Mouse (Mus musculus) kidney, adult 2 months (tissue): ENCODE measurements around the gene Smad6. TPM values are rescaled to one million over a fixed set of nuclear protein-coding genes. Genes with fewer than 3 reads are reported as not detected.

Source experiments
- DNase-seq: peaks from one replicate; pipeline ENCODE4 v3.0.0; 2021
- H3K27ac ChIP-seq: fragments of 200-500 bp; 2 replicates; pipeline ENCODE4 v1.5.1; 2012; ENCODE audit warnings: low read depth, low read length, control low read depth, inconsistent platforms; ENCODE audit not compliant: insufficient read depth
- H3K27me3 ChIP-seq: fragments of 200-500 bp; replicated peaks from 2 replicates; pipeline ENCODE4 v1.6.1; 2012; ENCODE audit warnings: mild to moderate bottlenecking, moderate library complexity, low read length, inconsistent platforms; ENCODE audit not compliant: control insufficient read depth, insufficient read depth
- H3K36me3 ChIP-seq: fragments of 200-500 bp; 2 replicates; pipeline ENCODE4 v1.6.1; 2012; ENCODE audit warnings: mild to moderate bottlenecking, moderate library complexity, low read length, inconsistent platforms; ENCODE audit not compliant: control insufficient read depth, insufficient read depth
- H3K4me1 ChIP-seq: fragments of 200-500 bp; 2 replicates; pipeline ENCODE4 v1.6.1; 2011; ENCODE audit warnings: low read length; ENCODE audit not compliant: control insufficient read depth, insufficient read depth
- H3K4me3 ChIP-seq: fragments of 200-500 bp; 2 replicates; pipeline ENCODE4 v1.5.1; 2011; ENCODE audit warnings: mild to moderate bottlenecking, low read depth, low read length, control low read depth; ENCODE audit not compliant: insufficient read depth
- CTCF ChIP-seq: fragments of 200-500 bp; conservative IDR thresholded peaks from 2 replicates; pipeline ENCODE4 v1.5.1; 2011; ENCODE audit warnings: low read depth, mild to moderate bottlenecking, control low read depth, low read length, moderate library complexity, mixed read lengths; ENCODE audit not compliant: insufficient read depth, insufficient read length
- POLR2A ChIP-seq: fragments of 200-500 bp; IDR thresholded peaks from one replicate; pipeline ENCODE4 v1.6.1; 2011; ENCODE audit warnings: low read depth, low read length, control low read depth
- WGBS: fragments of 180-500 bp; shearing (Covaris S2); methylation state at CpG from one replicate; pipeline ENCODE4 v1.1.7; 2018; 5-methylcytosine and 5-hydroxymethylcytosine counted together
- polyA plus RNA-seq: library from polyadenylated mRNA; depleted of rRNA; stranded (reverse); fragments of >200 nt; gene quantifications from 2 replicates; pipeline ENCODE4 v1.2.3, GENCODE M21; 2012

The Smad6 gene
- polyA plus RNA-seq, 1 experiment, result 15.9 TPM

GRCm38 (mm10) chr9:63923190-63923717, 98.6 kb downstream of the Smad6 start:
- Histone ChIP-seq H3K36me3 (no peaks in the 10 kb centered on the region), H3K27ac (no peak overlapping the region), H3K4me3 (no peak overlapping the region), H3K4me1 (0 out of 2 replicates have a peak, but pooled peaks cover 5% of the 10 kb centered on the region), H3K27me3 (no peaks in the 10 kb centered on the region)
- peak; percentile 29 for DNase-seq
- 54% methylated on average over 9 of the region's 9 CpGs for WGBS
- TF ChIP-seq POLR2A (no peak), CTCF (no peak)

GRCm38 (mm10) chr9:63919708-63920107, 102.2 kb downstream of the Smad6 start:
- H3K27me3 ChIP-seq, result no peaks in the 10 kb centered on the region
- no peak overlapping the region for H3K4me3 ChIP-seq
- no peak for TF ChIP-seq POLR2A
- WGBS, result 95% methylated on average over 3 of the region's 3 CpGs
- DNase-seq, result no peak
- H3K27ac ChIP-seq, result no peak overlapping the region
- no peaks in the 10 kb centered on the region for H3K36me3 ChIP-seq
- H3K4me1 ChIP-seq, result no peaks in the 10 kb centered on the region

- Histone ChIP-seq H3K27me3 (no peaks in the 10 kb centered on the region), H3K27ac (no peak overlapping the region), H3K4me3 (no peak overlapping the region), H3K36me3 (no peaks in the 10 kb centered on the region), H3K4me1 (no peaks in the 10 kb centered on the region)
- 79% methylated on average over 18 of the region's 18 CpGs for WGBS
- TF ChIP-seq CTCF (no peak), POLR2A (no peak)
- DNase-seq, result peak; percentile 19
Measured at GRCm38 (mm10) chr9:63919001-63919555, 102.8 kb downstream of the Smad6 start.

DNA sequence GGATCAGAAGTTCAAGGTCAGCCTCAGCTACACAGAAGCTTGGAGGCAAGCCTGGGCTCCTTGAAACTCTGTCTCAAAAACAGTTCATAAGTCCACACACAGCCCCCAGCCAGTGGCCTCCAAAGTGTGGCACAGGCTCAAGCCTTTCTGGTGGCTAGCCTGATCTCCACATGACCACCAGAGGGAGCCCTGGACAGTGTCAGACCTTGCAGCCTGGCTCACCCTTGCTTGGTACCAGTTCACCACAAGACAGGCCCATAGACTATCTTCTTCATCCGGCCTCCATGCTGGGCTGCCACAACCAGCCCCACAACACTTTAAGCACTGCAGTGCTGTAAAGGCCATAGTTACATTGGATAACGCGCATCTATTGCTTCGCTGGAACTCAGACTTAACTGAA, 103.6 kb downstream of the Smad6 start:
- Histone ChIP-seq H3K4me3 (no peak overlapping the region), H3K4me1 (no peaks in the 10 kb centered on the region), H3K36me3 (no peaks in the 10 kb centered on the region), H3K27me3 (no peaks in the 10 kb centered on the region), H3K27ac (no peak overlapping the region)
- TF ChIP-seq POLR2A, result no peak
- TF ChIP-seq CTCF, result peak; percentile 93
- DNase-seq, result peak; percentile 87
- 71% methylated on average over 4 of the region's 4 CpGs for WGBS

DNA sequence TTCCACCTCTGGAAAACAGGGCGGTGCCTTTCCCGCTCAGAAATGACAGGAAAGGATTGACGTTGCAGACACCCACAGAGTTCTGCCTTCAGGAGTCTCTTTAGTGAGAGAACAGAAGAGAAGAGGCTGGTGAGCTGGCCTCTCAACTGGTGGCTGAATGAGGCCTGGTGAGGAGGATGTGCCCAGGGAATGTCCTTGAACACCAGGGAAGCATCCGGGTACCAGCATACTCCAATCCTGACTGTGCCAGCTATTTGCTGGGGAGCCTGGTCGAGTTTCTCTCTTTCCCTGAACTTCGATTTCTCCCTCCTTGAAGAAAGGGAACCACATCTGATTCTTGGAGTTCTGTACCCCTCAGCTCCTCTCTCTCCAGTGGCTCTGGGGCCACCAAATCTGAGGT, 105.4 kb downstream of the Smad6 start:
- Histone ChIP-seq H3K27me3 (no peaks in the 10 kb centered on the region), H3K27ac (no peak overlapping the region), H3K36me3 (no peaks in the 10 kb centered on the region), H3K4me1 (no peaks in the 10 kb centered on the region), H3K4me3 (no peak overlapping the region)
- 81% methylated on average over 6 of the region's 6 CpGs for WGBS
- no peak for DNase-seq
- no peak for TF ChIP-seq POLR2A
- TF ChIP-seq CTCF, result no peak

DNA sequence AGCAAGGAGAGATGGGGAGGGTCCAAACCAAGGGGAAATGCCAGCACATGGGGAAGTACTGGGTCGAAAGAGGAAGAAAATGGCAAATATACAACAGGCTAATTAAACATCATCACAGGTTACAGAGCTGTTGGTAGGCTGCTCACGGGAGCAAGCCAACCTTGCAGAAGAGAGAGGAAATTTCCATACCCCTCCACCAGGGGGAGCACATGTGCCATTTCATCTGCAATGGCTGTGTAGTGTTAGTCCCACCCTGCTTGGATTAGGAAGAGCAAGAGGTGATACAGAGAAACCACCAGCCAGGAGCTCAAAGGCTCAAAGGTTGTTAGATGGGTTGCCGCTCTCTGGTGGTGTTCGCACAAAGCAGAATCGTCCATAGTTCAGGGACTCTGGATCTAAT, 105.9 kb downstream of the Smad6 start:
- Histone ChIP-seq H3K4me3 (no peak overlapping the region), H3K27me3 (no peaks in the 10 kb centered on the region), H3K27ac (no peak overlapping the region), H3K4me1 (no peaks in the 10 kb centered on the region), H3K36me3 (no peaks in the 10 kb centered on the region)
- TF ChIP-seq POLR2A (no peak), CTCF (peak; percentile 83)
- 68% methylated on average over 5 of the region's 5 CpGs for WGBS
- peak; percentile 70 for DNase-seq

GRCm38 (mm10) chr9:63914944-63915343, 106.9 kb downstream of the Smad6 start:
- Histone ChIP-seq H3K4me1 (no peaks in the 10 kb centered on the region), H3K27me3 (no peaks in the 10 kb centered on the region), H3K36me3 (no peaks in the 10 kb centered on the region), H3K4me3 (no peak overlapping the region), H3K27ac (no peak overlapping the region)
- no peak for TF ChIP-seq POLR2A
- no peak for TF ChIP-seq CTCF
- whole genome bisulfite sequencing, result 67% methylated on average over 5 of the region's 5 CpGs
- DNase-seq, result no peak

DNA sequence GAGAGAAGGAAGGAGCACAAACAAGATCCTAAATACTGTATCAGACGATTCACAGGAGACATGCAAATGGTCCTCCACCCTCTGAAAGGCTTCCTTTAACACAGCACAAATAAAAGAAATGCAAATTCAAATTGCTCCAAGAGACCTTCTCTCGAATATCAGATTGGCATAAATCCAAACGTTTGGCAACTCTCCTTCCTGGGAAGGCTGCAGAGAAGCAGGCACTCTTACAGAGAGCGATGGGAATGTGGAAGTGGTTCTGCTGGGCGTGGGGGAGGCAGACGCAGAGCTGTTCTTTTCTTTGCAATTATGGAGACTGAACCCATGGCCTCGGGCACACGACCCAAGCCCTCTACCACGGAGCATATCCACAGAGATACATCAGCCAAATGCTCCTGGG, 109.8 kb downstream of the Smad6 start:
- Histone ChIP-seq H3K4me1 (no peaks in the 10 kb centered on the region), H3K27me3 (no peaks in the 10 kb centered on the region), H3K36me3 (no peaks in the 10 kb centered on the region), H3K4me3 (no peak overlapping the region), H3K27ac (no peak overlapping the region)
- TF ChIP-seq POLR2A (no peak), CTCF (no peak)
- WGBS, result 32% methylated on average over 9 of the region's 9 CpGs
- DNase-seq, result peak; percentile 39
